Mouse (Mus musculus) adrenal gland, adult 18-20 months (tissue): ENCODE data around the gene Insm2. TPM values are rescaled to one million over a fixed set of nuclear protein-coding genes. Genes with fewer than 3 reads are reported as not detected.

ENCODE experiments used
- DNase-seq, 2 experiments: peaks; one replicate each; pipeline ENCODE4 v3.0.0; 2021 to 2022; ENCODE audit warnings: low spot score in 2 of 2
- total RNA-seq, 2 experiments: library from RNA; stranded (reverse); gene quantifications; 1 replicate in 1 of 2; 2 replicates in 1 of 2; pipeline ENCODE4 v1.2.3; 2021

Insm2 gene
- total RNA-seq, 2 experiments from 2014 or later, result 0.66 to 1.1 TPM

GRCm38 (mm10) chr12:55600503-55600994, 1.3 kb downstream of the Insm2 start:
- DNase-seq, result no peak

- DNase-seq, result no peak
Observed at GRCm38 (mm10) chr12:55604411-55604810, 5.2 kb downstream of the Insm2 start.

- no peak for DNase-seq
Observed at GRCm38 (mm10) chr12:55607902-55608301, 8.7 kb downstream of the Insm2 start.

GRCm38 (mm10) chr12:55610812-55611211, 11.6 kb downstream of the Insm2 start:
- DNase-seq, result no peak

- DNase-seq, result no peak
Observed at GRCm38 (mm10) chr12:55620321-55620720, 21.1 kb downstream of the Insm2 start.

- no peak for DNase-seq
Observed at GRCm38 (mm10) chr12:55622615-55623245, 23.5 kb downstream of the Insm2 start.

GRCm38 (mm10) chr12:55623254-55623653, 24.0 kb downstream of the Insm2 start:
- no peak for DNase-seq

- DNase-seq, result no peak
Observed at GRCm38 (mm10) chr12:55626711-55627110, 27.5 kb downstream of the Insm2 start.

GRCm38 (mm10) chr12:55648011-55648525, 48.8 kb downstream of the Insm2 start:
- no peak for DNase-seq

Other genes starting within 250 kb of the Insm2 start
- 100 to 1,000 TPM; 230 to 239 TPM for gene Psma6, start 215.2 kb upstream of the Insm2 start, total RNA-seq
- 100 to 1,000 TPM in 1 of 2 experiments, 10 to 100 TPM in 1; 72.4 to 107 TPM for gene Nfkbia, start 106.8 kb upstream of the Insm2 start, total RNA-seq
- not detected for gene Aldoart2, start 34.2 kb upstream of the Insm2 start, total RNA-seq
- gene Ralgapa1, start 221.7 kb downstream of the Insm2 start, total RNA-seq, result 10 to 100 TPM; 52.2 to 62.6 TPM
- gene Brms1l, start 236.9 kb downstream of the Insm2 start, total RNA-seq, result 10 to 100 TPM; 28.1 to 35.1 TPM